Mouse (Mus musculus) testis, adult 2 months (tissue): ENCODE data around the gene Ablim2.
A peak's percentile ranks its signal among the peaks of the same experiment; 100 is the strongest.

Experiments used
- CTCF ChIP-seq: fragments of 200-500 bp; IDR thresholded peaks from 2 replicates; pipeline ENCODE4 v1.5.1; 2012; ENCODE audit warnings: low read depth, mild to moderate bottlenecking, inconsistent platforms, low read length, moderate library complexity; ENCODE audit not compliant: control insufficient read depth, insufficient read depth, insufficient replicate concordance
- POLR2A ChIP-seq: fragments of 200-500 bp; IDR thresholded peaks from 2 replicates; pipeline ENCODE4 v1.6.1; 2012; ENCODE audit warnings: low read depth, mild to moderate bottlenecking, inconsistent platforms, low read length, moderate library complexity; ENCODE audit not compliant: control insufficient read depth

- TF ChIP-seq CTCF (no peak), POLR2A (peak; percentile 70)
Observed at GRCm38 (mm10) chr5:35893093-35893804, 135.6 kb downstream of the Ablim2 start, which contains the start of gene Afap1.
